Mouse (Mus musculus): ENCODE data around the gene Rbfox2.

DNA sequence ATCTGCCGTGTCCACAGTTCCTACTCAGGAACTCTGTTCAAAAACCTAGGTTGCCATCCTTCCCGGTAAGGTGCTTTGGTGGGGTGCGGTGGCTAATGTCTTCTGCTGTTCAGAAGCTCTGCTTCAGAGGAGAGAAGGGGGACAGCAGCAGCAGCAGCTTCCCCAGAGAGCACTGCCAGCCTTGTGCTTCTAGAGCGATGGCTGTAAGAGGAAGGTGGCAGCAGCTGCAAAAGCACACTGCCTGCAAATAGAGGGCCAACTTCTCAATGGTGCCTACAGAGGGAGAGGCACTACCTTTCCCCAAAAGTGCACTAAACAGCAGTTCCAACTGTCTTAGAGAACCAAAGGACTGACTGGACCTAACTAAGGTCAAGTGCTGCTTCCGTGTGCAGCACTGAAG is 168.5 kb downstream of the Rbfox2 start:
- TF ChIP-seq EP300 (optimal IDR thresholded peaks at IDR 0.05) (no peak), CTCF (IDR thresholded peaks at IDR 0.05; ENCODE audit: low read depth) (no peak)
